Mouse (Mus musculus): Measurements from ENCODE around the gene Nr2c2ap.

Gene Nr2c2ap

GRCm38 (mm10) chr8:70120667-70121066 is 10.5 kb upstream of the Nr2c2ap start, which contains the start of gene Ncan:
Gene Ncan, minus strand, starts transcription at chr8:70120873.
- DNase-seq = peak; percentile 45

- no peak for DNase-seq
These were observed 8.3 kb upstream of the Nr2c2ap start for GRCm38 (mm10) chr8:70122863-70123262.

- DNase-seq = no peak
These were observed 6.1 kb upstream of the Nr2c2ap start for GRCm38 (mm10) chr8:70124992-70125391.

- no peak for DNase-seq
These were observed 2.7 kb upstream of the Nr2c2ap start for GRCm38 (mm10) chr8:70128435-70128834.

- DNase-seq = no peak
These were observed 1.7 kb upstream of the Nr2c2ap start for GRCm38 (mm10) chr8:70129309-70129952.

GRCm38 (mm10) chr8:70130066-70130465 is 1.1 kb upstream of the Nr2c2ap start:
- DNase-seq = no peak

- DNase-seq = no peak
These were observed 3.0 kb downstream of the Nr2c2ap start for GRCm38 (mm10) chr8:70134086-70134485.

- DNase-seq = no peak
These were observed 3.8 kb downstream of the Nr2c2ap start for GRCm38 (mm10) chr8:70134931-70135330.

- DNase-seq = no peak
These were observed 5.5 kb downstream of the Nr2c2ap start for GRCm38 (mm10) chr8:70136591-70136990.

GRCm38 (mm10) chr8:70137890-70138289 is 6.8 kb downstream of the Nr2c2ap start:
- DNase-seq = no peak

- peak; percentile 100 for DNase-seq
These were observed 8.1 kb downstream of the Nr2c2ap start, which contains the start of the genes Rfxank, Borcs8 and Mef2b for GRCm38 (mm10) chr8:70139026-70139857. Gene Rfxank, minus strand, starts transcription at chr8:70139154. Gene Borcs8, plus strand, starts transcription at chr8:70139499. Gene Mef2b, plus strand, starts transcription at chr8:70139711.

- DNase-seq = no peak
These were observed 8.8 kb downstream of the Nr2c2ap start for GRCm38 (mm10) chr8:70139981-70140380.

GRCm38 (mm10) chr8:70147678-70148607 is 16.8 kb downstream of the Nr2c2ap start:
- peak; percentile 75 for DNase-seq

- DNase-seq = no peak
These were observed 19.0 kb downstream of the Nr2c2ap start for GRCm38 (mm10) chr8:70150158-70150557.

GRCm38 (mm10) chr8:70152537-70153257 is 21.6 kb downstream of the Nr2c2ap start:
- DNase-seq = peak; percentile 88

GRCm38 (mm10) chr8:70157240-70157800 is 26.2 kb downstream of the Nr2c2ap start:
- DNase-seq = no peak

GRCm38 (mm10) chr8:70158069-70158853 is 27.1 kb downstream of the Nr2c2ap start:
- DNase-seq = peak; percentile 91

GRCm38 (mm10) chr8:70159211-70159610 is 28.1 kb downstream of the Nr2c2ap start:
- no peak for DNase-seq

- DNase-seq = peak; percentile 62
These were observed 28.9 kb downstream of the Nr2c2ap start for GRCm38 (mm10) chr8:70160015-70160414.

- no peak for DNase-seq
These were observed 32.2 kb downstream of the Nr2c2ap start for GRCm38 (mm10) chr8:70163316-70163715.

Measured in thymus, postnatal 14 days (tissue).